Mouse (Mus musculus): ENCODE measurements around the gene Atxn10.
A peak's percentile ranks its signal among the peaks of the same experiment; 100 is the strongest.
"Not testable (repeated sequence)": the region's sequence is repeated elsewhere in the genome, so short reads cannot be mapped to it uniquely, and the experiment has no call there.

Atxn10 gene

DNA sequence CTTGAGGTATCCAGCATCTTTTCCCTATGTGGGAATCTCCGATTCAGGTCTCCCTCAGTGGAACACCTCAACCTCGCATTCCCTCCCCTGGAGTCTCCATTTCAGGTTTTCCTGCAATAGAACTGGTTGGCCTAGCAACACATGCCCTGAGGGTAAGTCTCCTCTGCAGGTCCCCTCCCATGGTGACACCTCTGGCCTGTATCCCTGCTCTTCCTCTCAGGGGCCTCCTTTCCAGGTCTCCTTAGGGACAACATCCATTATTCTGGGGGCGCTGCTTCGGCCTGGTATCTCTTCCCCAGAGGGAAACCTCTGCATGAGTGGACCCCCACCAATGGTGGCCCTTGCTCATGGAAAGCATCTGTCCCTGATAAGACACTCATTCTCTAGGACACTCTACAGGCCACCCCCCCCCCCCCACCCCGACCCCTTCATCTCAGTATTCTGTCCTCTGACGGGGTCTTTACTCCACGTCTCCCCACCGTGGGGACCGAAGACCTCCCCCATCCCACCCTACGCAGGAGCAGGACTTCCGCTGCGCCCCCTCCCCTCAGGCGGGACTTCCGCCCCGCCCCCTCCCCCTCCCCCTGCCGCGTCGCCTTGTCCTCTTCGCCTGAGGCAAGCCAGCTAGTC is at the start of gene Atxn10:
Atxn10 (plus strand) TSS at position 575 of the 630 bp plus-strand sequence.
- DNase-seq (ENCODE audit: low spot score in 2 of 2): no peak

DNA sequence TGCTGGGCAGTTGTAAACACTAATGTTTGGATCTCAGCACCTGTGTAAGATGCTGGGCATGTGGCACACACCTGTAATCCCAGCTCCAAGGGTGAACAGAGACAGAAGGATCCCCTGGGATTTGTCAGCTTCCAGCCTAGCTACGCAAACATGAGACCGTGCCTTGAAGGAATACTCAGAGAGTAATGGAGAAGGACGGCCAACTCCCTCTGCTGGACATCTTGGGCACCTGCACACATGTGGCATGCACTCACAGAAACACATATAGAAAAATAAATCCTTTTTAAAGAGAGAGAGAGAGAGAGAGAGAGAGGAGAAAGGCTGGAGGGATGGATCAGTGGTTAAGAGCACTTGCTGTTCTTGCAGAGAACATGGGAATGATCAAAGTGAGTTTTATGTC is 41.4 kb upstream of the Atxn10 start:
- DNase-seq (ENCODE audit: low spot score in 2 of 2): no peak

DNA sequence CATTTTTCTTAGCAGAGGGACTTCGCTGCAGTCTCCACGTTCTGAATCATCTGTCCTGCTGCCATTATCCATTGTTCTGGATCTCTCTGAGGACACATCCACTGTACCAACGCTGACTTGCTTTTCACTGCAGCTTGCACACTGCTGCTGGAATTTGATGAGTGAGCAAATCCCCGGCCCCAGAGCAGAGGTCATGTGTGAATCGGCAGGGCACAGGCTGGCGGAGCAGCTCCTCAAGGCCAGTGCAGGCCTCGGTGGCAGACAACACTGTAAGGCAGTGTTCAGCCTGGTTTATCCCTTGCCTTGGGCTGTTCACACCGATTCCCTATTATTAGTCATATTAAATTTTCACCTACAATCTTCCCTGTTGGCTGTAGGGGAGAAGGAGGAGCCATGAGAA is 40.5 kb upstream of the Atxn10 start:
- DNase-seq (ENCODE audit: low spot score in 2 of 2): no peak

DNA sequence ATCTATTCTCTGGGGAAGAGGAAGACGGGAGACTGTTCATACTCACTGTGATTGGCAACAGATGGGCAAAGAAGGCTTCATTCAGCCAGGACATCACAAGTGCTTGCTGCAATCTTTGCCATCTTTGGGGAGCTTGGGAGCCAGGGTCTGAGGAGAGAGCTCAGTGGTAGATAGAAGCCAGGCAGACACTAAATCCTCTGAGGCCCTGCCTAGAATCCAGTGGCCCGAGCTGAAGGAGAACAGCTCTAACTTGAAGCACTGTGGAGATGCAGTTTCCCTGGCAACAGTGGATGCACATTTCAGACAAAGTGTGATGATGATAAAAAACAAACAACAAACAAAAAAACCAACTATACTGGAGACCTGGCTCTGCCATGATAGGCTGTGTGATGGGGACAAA is 40.1 kb upstream of the Atxn10 start:
- no peak for DNase-seq (ENCODE audit: low spot score in 2 of 2)

DNA sequence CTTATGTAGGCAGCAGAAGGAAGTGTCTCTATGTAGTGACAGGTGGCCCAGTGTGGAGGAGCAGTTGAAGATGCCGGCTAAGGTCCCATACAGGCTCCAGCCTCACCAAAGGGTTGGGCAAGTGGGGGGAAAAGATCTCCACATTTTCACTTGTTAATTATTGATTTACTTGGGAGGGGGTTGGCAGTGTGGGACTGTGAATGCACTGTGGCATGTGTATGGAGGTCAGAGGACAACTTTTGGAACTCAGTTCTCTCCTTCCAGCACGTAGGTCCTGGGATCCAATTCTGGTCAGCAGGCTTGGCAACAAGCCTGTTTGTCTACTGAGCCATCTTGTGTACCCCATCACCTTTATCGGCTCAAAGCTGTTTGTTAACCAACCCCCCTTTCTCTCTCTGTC is 39.5 kb upstream of the Atxn10 start:
- no peak for DNase-seq (ENCODE audit: low spot score in 2 of 2)

DNA sequence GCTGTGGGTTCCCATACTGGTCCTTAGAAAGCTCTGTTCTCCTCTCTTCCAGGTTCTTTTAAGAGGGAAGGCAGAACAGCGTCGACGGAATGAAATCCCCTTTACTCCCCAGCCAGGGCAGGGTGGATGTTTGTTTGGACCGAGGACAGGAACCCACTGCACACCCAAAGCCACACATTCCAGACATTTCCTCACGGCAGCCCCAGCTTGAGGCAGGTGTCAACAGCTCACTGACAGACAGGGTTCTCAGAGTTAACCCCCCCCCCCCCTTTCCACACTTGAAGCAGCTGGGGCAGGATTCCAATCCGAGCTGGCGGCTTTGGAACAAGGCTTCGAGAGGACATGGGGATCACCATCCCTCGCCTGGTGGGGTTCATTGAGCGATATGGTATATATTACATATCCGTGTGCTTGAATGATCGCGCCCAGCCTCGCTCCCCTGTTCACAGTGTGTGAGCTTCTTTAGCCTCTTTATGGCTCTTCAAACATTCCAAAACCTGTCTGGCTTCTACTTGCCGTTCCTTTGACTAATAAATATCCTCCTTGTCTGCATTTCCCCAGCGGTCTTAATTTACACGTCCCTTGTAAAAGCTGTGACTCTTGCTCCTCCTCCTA is 37.8 kb upstream of the Atxn10 start:
- no peak for DNase-seq (ENCODE audit: low spot score in 2 of 2)

DNA sequence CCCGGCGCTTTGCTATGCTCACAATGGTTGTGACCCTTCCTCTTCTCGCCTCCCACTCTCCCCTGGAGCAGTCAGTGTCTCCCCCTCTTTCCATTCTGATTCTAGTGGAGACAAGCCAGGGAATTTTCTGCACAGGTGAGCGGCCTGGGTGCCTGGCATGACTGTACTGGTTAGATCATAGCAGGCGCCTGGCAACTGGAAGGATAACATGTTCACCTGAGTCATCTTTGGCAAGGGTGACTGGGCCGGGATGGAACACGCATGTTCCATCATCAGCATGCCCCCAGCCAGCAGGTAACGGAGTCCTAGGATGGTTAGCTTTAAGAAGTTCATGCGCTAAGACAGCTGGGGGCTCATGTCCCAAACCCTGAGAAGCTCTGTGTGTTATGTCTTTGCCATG is 37.1 kb upstream of the Atxn10 start:
- no peak for DNase-seq (ENCODE audit: low spot score in 2 of 2)

DNA sequence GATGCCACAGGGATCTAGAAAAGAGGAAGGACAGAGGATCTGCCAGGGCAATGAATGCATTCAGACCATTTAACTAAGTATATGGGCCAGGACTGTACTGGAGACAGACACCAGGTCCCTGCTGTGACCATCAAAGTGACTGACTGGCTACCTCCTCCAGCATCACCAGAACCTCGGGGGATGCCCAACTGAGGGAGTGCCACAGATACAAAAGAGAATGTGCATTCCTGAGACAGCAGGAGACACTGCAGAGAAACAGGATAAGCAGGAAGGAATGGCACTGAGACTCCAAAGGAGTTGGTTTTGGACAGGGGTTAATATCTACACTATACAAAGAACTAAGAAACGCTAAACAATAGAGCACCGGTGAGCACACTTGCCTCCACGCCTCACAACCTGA is 32.8 kb upstream of the Atxn10 start:
- no peak for DNase-seq (ENCODE audit: low spot score in 2 of 2)

DNA sequence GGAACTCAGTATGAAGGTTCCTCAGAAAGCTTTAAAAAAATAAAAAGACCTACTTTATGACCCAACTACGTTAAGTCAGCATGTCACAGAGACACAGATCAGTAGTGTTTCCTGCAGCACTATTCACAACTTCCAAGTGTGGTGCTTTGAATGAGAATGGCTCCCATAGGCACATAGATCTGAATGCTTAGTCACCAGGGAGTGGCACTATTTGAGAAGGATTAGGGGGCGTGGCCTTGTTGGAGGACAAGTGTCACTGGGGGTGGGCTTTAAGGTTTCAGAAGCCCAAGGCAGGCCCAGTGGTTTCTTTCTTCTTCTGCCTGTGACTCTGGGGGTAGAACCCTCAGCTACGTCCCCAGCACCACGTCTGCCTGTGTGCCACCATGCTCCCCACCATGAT is 32.1 kb upstream of the Atxn10 start:
- no peak for DNase-seq (ENCODE audit: low spot score in 2 of 2)

DNA sequence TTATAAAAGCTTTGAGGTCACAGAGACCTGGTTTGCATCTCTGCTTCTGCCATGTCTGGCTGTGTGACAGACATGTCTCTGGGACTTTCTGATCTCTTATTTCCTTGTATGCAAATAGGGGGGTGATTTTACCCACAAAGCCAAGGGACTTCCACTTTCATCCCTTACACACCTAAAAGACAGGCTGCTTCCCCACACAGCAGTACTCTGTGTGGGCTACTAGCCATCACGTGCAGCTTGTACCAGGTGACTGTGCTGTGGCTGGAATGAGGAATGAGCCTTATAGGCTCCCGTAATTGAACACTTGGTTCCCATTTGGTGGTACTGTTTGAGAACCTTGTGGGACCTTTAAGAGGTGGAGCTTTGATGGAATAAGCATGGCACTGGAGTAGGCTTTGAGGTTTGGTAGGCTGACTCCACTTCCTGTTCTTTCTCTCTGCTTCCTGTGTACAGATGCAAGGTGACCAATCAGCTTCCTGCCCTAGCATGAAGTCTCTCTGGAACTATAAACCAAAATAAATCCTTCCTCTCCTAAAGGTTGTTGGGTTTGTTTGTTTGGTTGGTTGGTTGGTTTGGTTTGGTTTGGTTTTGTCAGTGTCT is 28.9 kb upstream of the Atxn10 start:
- no peak for DNase-seq (ENCODE audit: low spot score in 2 of 2)

DNA sequence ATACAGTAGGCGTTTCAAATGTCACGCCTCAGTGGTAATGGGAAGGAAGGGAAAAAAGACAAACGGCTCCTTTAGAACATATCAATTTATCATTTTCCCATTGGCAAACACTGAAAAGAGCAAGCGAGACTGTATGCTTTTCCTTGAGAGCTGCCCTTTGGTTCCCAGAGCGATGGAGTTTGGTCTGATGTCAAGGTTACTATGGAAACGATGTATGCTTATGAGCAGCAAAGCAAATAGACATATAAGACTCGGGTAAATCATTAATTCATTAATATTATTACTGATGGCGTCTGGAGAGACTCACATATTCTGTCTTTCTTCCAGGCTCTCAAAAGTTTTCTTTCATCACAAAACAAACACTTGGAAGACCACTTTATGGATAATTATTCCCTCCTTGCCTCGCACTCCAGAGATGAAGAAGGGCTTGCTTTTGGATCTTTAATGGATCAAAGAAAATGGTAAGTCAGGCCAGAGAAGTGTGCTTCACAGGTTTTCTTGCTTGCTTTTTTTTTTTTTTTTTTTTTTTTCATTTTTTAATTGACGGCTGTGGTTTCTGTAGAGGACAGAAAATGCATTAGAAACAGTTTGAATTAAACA is 24.9 kb upstream of the Atxn10 start:
- DNase-seq (ENCODE audit: low spot score in 2 of 2): no peak

DNA sequence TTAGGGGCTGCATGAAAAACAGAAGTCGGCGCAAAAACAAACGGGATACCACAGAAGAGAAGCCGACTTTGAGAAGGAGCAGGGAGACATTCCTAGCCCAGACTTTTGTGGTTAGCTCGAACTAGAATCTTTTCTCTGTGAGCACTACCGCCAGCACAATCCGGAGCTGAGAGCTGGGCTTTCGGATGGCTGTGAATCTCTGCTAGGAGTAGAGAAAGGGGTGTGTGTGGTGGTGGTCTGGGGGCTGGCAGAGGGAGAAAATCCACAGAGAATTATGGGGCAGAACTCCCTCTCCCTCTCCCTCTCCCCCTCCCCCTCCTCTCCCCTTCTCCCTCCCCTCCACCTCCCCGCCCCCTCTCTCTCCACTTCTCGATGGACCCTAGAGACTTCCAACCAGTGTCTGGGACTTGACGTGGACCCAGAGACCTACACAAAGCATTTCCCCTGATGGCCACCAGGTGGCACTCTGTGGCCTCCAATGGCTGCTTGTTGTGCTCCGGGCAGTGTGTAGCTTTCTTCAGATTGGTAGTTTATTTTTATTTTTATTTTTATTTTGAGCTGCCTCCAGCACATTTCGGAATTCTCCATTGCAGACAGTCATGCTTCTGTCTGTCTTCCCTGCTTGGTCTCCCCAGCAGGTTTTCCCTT is 20.5 kb upstream of the Atxn10 start:
- peak; percentile 51 to 79 for DNase-seq (ENCODE audit: low spot score in 2 of 2)

DNA sequence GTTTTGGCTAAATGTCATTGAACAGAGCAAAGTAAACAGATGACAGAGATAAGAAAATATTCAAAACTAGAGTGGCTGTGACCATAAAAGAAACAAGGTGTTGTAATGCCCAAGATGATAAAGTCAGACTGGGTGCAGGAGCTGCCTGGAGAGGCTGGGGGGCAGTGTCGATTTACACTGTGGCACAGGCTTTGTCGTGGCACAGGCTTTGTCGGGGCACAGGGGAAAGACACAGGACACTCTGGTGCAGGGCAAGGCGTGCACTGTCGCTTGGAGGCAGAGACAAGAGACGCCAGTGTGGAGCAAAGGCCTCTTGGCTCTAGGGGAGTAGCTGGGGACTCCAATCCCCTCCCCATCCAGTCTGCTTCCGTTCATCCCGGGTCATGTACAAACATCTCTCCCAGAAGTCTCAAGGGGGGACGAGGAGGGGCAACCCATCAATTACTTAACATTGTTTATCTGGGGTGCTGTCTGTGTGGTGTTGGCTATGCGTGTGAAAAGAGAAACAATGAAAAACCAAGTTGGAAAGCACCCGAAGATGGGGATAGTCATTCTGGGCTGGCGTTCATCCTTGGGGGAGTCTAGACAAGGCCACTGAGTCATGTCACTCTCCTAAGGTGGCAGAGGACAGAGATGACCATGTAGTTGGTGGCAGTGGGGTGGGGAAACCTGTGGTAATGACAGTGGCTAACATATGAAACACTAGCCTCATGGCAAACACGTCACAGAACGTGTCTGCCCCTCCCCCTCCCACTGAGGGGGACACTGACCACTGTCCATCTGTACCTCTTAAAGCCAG is 19.5 kb upstream of the Atxn10 start:
- no peak for DNase-seq (ENCODE audit: low spot score in 2 of 2)

DNA sequence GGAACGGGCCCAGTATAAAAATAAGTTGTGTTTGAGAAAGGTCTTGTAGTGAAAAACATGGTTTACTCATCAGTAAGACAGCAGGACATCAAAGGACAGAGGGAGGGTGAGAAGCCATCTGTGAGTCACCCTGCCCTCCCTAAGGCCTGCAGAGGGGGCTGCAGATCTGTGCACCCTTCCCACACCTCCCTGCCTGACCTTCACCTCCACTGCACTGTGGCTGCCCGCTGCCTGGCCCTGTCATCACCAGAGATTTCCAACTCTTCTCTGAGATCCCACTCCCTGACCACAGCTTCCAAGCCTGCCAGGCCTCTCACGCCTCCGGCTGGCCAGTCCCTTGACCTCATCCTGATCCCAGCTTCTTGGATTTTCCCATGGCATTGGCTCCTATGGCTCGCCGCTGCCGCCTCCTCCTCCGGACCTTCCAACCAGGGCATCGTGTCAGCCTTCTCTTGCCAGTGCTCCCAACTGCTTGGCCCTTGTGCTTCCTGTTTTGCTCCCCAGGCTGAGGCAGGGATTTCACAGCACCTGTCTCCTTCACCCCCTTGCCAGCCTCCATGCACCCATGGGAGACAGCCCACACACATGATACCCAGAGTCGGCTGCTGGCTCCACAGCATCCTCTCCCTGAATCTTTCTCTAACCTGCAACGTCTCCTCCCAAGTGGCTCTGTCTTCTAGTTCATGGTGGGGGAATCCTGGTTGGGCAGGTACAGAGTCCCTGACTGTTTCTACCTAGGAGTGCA is 15.9 kb upstream of the Atxn10 start:
- no peak for DNase-seq (ENCODE audit: low spot score in 2 of 2)

DNA sequence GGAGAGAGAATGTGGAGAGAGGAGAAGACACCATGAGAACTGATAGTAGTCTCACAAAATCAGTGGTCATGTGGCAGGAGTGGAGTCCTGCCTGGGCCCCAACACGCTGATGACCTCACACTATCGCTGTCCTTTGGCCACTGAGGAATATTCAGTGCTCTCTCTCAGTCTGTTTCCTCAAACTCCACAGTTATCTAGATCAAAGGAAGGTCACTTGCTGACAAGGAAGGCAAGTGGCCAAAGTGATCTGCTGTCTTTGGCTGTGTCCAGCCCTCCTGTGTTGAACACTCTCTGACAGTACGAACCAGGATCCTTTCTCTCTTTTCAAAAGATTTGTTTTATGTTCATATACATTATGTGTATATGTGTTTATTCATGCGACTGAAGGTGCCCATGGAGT is 12.8 kb upstream of the Atxn10 start:
- no peak for DNase-seq (ENCODE audit: low spot score in 2 of 2)

DNA sequence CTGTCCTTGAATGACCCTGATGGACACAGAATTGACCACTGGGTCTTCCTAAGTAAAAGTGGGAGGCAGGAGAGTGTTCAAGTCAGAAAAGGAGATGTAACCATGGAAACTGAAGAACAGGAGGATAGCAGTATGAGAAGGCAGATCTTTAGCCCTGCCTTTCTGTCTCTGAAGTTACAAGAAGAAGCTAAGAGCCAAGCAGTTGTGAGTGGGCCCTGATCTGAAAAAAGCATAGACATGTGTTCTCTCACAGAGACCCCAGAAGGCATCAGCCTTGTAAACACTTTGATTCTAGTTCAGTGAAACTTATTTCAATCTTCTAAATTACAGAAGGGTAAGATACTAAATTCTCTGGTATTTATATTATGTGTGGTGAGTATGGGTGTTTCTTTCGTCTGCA is 11.6 kb upstream of the Atxn10 start:
- DNase-seq (ENCODE audit: low spot score in 2 of 2): no peak

DNA sequence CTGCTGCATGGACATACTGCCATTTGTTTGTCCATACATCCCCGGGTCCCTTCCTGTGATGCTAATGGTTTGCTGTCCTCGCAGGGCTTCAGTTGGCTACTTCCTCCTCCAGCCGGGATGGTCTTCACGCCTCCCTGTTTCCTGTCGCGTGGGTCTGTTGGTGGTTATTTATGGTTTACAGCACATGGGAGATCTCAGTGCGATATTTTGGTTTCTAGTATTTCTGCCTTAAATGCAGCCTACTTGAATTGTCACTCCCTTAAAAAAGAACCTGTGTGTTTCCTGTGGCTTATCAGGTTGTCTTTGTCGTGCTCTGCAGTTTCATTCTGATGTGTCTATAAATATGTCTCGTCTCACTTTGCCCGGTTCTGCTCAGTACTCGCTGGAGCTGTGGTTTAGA is 8.2 kb upstream of the Atxn10 start:
- no peak for DNase-seq (ENCODE audit: low spot score in 2 of 2)

DNA sequence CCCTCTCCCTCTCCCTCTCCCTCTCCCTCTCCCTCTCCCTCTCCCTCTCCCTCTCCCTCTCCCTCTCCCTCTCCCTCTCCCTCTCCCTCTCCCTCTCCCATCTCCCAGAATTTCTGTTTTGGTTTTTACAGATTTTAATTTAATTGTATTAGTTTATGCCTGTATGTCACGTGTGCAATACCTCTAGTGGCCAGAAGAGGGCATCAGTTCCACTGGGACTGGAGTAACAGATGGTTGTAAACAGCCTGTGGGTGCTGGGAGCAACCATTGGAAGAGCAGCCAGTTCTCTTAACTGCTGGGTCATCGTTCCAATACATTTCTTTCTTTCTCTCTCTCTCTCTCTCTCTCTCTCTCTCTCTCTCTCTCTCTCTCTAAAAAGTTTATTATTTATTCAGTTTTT is 7.6 kb upstream of the Atxn10 start:
- not testable (repeated sequence) for DNase-seq (ENCODE audit: low spot score in 2 of 2)

DNA sequence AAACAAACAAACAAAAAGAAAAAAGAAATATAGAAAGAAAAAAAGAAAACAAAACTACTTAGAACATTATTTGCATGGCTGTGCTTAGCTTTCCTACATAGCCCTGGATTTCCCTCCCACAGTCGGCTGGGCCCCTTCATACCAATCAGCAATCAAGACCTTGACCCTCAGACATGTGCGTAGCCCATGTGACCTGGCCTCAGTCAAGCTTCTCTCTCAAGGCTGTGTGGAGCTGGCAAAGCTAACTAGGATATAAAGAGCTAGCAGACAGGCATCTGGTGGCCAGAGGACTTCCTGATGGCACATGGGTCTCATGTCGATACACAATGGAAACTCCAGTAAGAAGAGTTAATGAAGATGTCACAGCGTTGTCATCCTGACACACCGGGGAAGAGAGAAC is 6.9 kb upstream of the Atxn10 start:
- DNase-seq (ENCODE audit: low spot score in 2 of 2): no peak

DNA sequence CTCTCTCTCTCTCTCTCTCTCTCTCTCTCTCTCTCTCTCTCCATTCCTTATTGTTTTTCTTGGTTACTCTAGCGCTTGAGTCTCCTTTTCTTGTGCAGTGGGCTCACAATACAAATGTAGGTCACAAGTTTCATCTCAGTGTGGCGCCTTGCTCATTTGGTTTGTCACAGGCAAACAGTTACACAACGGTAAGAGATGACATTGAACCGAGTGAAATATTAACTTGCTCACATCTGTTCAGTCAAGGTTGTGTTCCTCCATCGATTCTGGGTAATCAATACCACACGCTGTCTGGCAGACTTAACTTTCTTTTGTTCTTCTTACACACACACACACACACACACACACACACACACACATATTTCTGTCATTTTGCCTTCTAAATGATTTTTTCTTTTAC is 6.0 kb upstream of the Atxn10 start:
- no peak for DNase-seq (ENCODE audit: low spot score in 2 of 2)

DNA sequence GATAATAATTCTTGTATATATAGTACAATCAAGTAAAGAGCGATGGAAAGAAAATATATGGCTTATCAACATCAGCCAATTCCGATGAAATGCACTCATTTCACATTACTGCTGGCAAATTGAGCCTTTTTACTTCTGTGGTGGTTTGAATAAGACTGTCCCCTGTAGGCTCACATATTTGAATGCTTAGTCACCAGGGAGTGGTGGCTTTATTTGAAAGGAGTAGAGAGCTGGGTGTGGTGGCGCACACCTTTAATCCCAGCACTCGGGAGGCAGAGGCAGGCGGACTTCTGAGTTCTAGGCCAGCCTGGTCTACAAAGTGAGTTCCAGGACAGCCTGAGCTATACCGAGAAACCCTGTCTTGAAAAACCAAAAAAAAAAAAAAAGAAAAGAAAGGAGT is 2.5 kb upstream of the Atxn10 start:
- DNase-seq (ENCODE audit: low spot score in 2 of 2): not testable (repeated sequence)

All from spleen, postnatal 4 days (tissue).